Mouse (Mus musculus) ES-E14 (cell line): ENCODE measurements around the gene Pdgfd.

Source experiments
- MAFK ChIP-seq: IDR thresholded peaks from 2 replicates; pipeline ENCODE4 v1.6.1; 2014; ENCODE audit warnings: mild to moderate bottlenecking, low read depth, low read length, inconsistent platforms; ENCODE audit not compliant: insufficient read depth
- ZC3H11A ChIP-seq: IDR thresholded peaks from 2 replicates; pipeline ENCODE4 v1.6.1; 2012; ENCODE audit warnings: low read depth, mild to moderate bottlenecking, inconsistent platforms, low read length, borderline replicate concordance

GRCm38 (mm10) chr9:6339394-6339793 lies 171.0 kb downstream of the Pdgfd start:
- TF ChIP-seq ZC3H11A (no peak), MAFK (no peak)
